Mouse (Mus musculus): ENCODE measurements around the gene Fam78a. TPM values are rescaled to one million over a fixed set of nuclear protein-coding genes. Genes with fewer than 3 reads are reported as not detected.
A peak's percentile ranks its signal among the peaks of the same experiment; 100 is the strongest.
"Not testable (repeated sequence)": the region's sequence is repeated elsewhere in the genome, so short reads cannot be mapped to it uniquely, and the experiment has no call there.

Fam78a gene
- polyA plus RNA-seq, 1 experiment from 2014 or later: 0.46 TPM

GRCm38 (mm10) chr2:32051791-32052190, 32.9 kb downstream of the Fam78a start:
- Histone ChIP-seq H3K4me2 (replicated peaks) (no peak overlapping the region), H3K27me3 (no peaks in the 10 kb centered on the region), H3K4me1 (no peaks in the 10 kb centered on the region), H3K9me3 (no peaks in the 10 kb centered on the region), H3K9ac (replicated peaks) (no peak overlapping the region), H3K36me3 (peaks cover 54% of the 10 kb centered on the region; the same call in 1 of the 2 replicates), H3K27ac (replicated peaks) (no peak overlapping the region), H3K4me3 (no peak overlapping the region)
- no peak for ATAC-seq (replicated peaks)
- 86% methylated on average over 8 of the region's 8 CpGs for WGBS

GRCm38 (mm10) chr2:32047323-32047722, 37.3 kb downstream of the Fam78a start:
- H3K4me3 ChIP-seq: no peak overlapping the region
- H3K36me3 ChIP-seq: peaks cover 78% of the 10 kb centered on the region
- no peaks in the 10 kb centered on the region for H3K27me3 ChIP-seq
- no peak overlapping the region for H3K27ac ChIP-seq (replicated peaks)
- 76% methylated on average over 10 of the region's 10 CpGs for WGBS
- H3K9ac ChIP-seq (replicated peaks): no peak overlapping the region
- no peaks in the 10 kb centered on the region for H3K4me1 ChIP-seq
- H3K4me2 ChIP-seq (replicated peaks): no peak overlapping the region
- ATAC-seq (replicated peaks): no peak
- no peaks in the 10 kb centered on the region for H3K9me3 ChIP-seq

- no peaks in the 10 kb centered on the region for H3K27me3 ChIP-seq
- WGBS: 91% methylated on average over 10 of the region's 10 CpGs
- no peak overlapping the region for H3K9ac ChIP-seq (replicated peaks)
- H3K9me3 ChIP-seq: no peaks in the 10 kb centered on the region
- no peak overlapping the region for H3K4me2 ChIP-seq (replicated peaks)
- H3K4me1 ChIP-seq: no peaks in the 10 kb centered on the region
- H3K36me3 ChIP-seq: peaks cover 78% of the 10 kb centered on the region
- no peak overlapping the region for H3K27ac ChIP-seq (replicated peaks)
- H3K4me3 ChIP-seq: no peak overlapping the region
- ATAC-seq (replicated peaks): no peak
Observed at GRCm38 (mm10) chr2:32046009-32046408, 38.6 kb downstream of the Fam78a start.

GRCm38 (mm10) chr2:32045375-32045774, 39.3 kb downstream of the Fam78a start:
- Histone ChIP-seq H3K9me3 (no peaks in the 10 kb centered on the region), H3K9ac (replicated peaks) (no peak overlapping the region), H3K36me3 (peaks cover 77% of the 10 kb centered on the region), H3K4me2 (replicated peaks) (no peak overlapping the region), H3K27me3 (no peaks in the 10 kb centered on the region), H3K27ac (replicated peaks) (no peak overlapping the region), H3K4me1 (no peaks in the 10 kb centered on the region), H3K4me3 (no peak overlapping the region)
- WGBS: 88% methylated on average over 6 of the region's 6 CpGs
- ATAC-seq (replicated peaks): no peak

- Histone ChIP-seq H3K9me3 (no peaks in the 10 kb centered on the region), H3K4me2 (replicated peaks) (no peak overlapping the region), H3K36me3 (peaks cover 78% of the 10 kb centered on the region), H3K27ac (replicated peaks) (no peak overlapping the region), H3K27me3 (no peaks in the 10 kb centered on the region), H3K4me1 (no peaks in the 10 kb centered on the region), H3K4me3 (no peak overlapping the region), H3K9ac (replicated peaks) (no peak overlapping the region)
- WGBS: 75% methylated on average over 5 of the region's 5 CpGs
- ATAC-seq (replicated peaks): no peak
Observed at GRCm38 (mm10) chr2:32043836-32044235, 40.8 kb downstream of the Fam78a start.

GRCm38 (mm10) chr2:32041087-32041486, 43.6 kb downstream of the Fam78a start:
- H3K9ac ChIP-seq (replicated peaks): no peak overlapping the region
- peaks cover 86% of the 10 kb centered on the region for H3K36me3 ChIP-seq
- H3K4me2 ChIP-seq (replicated peaks): no peak overlapping the region
- H3K27ac ChIP-seq (replicated peaks): no peak overlapping the region
- no peaks in the 10 kb centered on the region for H3K4me1 ChIP-seq
- 87% methylated on average over 2 of the region's 2 CpGs for WGBS
- H3K4me3 ChIP-seq: no peak overlapping the region
- H3K27me3 ChIP-seq: no peaks in the 10 kb centered on the region
- no peak for ATAC-seq (replicated peaks)
- H3K9me3 ChIP-seq: no peaks in the 10 kb centered on the region

- H3K9ac ChIP-seq (replicated peaks); H3K4me1 ChIP-seq; H3K4me3 ChIP-seq; ATAC-seq (replicated peaks); H3K4me2 ChIP-seq (replicated peaks); H3K9me3 ChIP-seq; H3K27me3 ChIP-seq; H3K27ac ChIP-seq (replicated peaks): not testable (repeated sequence)
- 94% methylated on average over 9 of the region's 9 CpGs for WGBS
- H3K36me3 ChIP-seq: peaks cover 84% of the 10 kb centered on the region
Observed at GRCm38 (mm10) chr2:32040646-32041045, 44.0 kb downstream of the Fam78a start.

GRCm38 (mm10) chr2:32038661-32039081, 46.0 kb downstream of the Fam78a start:
- Histone ChIP-seq H3K27ac (replicated peaks) (no peak overlapping the region), H3K4me1 (no peaks in the 10 kb centered on the region), H3K9me3 (no peaks in the 10 kb centered on the region), H3K4me3 (no peak overlapping the region), H3K9ac (replicated peaks) (no peak overlapping the region), H3K27me3 (no peaks in the 10 kb centered on the region), H3K4me2 (replicated peaks) (no peak overlapping the region), H3K36me3 (peaks cover 92% of the 10 kb centered on the region)
- 74% methylated on average over 8 of the region's 8 CpGs for WGBS
- ATAC-seq (replicated peaks): no peak

GRCm38 (mm10) chr2:32037279-32037858, 47.3 kb downstream of the Fam78a start:
- H3K4me1 ChIP-seq: no peaks in the 10 kb centered on the region
- no peaks in the 10 kb centered on the region for H3K27me3 ChIP-seq
- no peak overlapping the region for H3K27ac ChIP-seq (replicated peaks)
- H3K4me3 ChIP-seq: no peak overlapping the region
- H3K9ac ChIP-seq (replicated peaks): no peak overlapping the region
- H3K9me3 ChIP-seq: no peaks in the 10 kb centered on the region
- WGBS: 86% methylated on average over 6 of the region's 6 CpGs
- no peak for ATAC-seq (replicated peaks)
- H3K4me2 ChIP-seq (replicated peaks): no peak overlapping the region
- peaks cover 89% of the 10 kb centered on the region for H3K36me3 ChIP-seq

- no peaks in the 10 kb centered on the region for H3K4me1 ChIP-seq
- H3K27me3 ChIP-seq: no peaks in the 10 kb centered on the region
- WGBS: 96% methylated on average over 6 of the region's 6 CpGs
- no peak overlapping the region for H3K27ac ChIP-seq (replicated peaks)
- no peak overlapping the region for H3K4me3 ChIP-seq
- no peak for ATAC-seq (replicated peaks)
- no peak overlapping the region for H3K9ac ChIP-seq (replicated peaks)
- no peaks in the 10 kb centered on the region for H3K9me3 ChIP-seq
- no peak overlapping the region for H3K4me2 ChIP-seq (replicated peaks)
- H3K36me3 ChIP-seq: peaks cover 81% of the 10 kb centered on the region
Observed at GRCm38 (mm10) chr2:32034206-32034605, 50.5 kb downstream of the Fam78a start.

GRCm38 (mm10) chr2:32033436-32033835, 51.2 kb downstream of the Fam78a start:
- Histone ChIP-seq H3K4me3 (no peak overlapping the region), H3K4me2 (replicated peaks) (no peak overlapping the region), H3K9me3 (no peaks in the 10 kb centered on the region), H3K27me3 (no peaks in the 10 kb centered on the region), H3K36me3 (peaks cover 78% of the 10 kb centered on the region), H3K4me1 (no peaks in the 10 kb centered on the region), H3K27ac (replicated peaks) (no peak overlapping the region), H3K9ac (replicated peaks) (no peak overlapping the region)
- WGBS: 87% methylated on average over 6 of the region's 6 CpGs
- ATAC-seq (replicated peaks): no peak

GRCm38 (mm10) chr2:32029636-32030035, 55.0 kb downstream of the Fam78a start:
- Histone ChIP-seq H3K4me2 (replicated peaks) (no peak overlapping the region), H3K9ac (replicated peaks) (no peak overlapping the region), H3K4me3 (no peak overlapping the region), H3K27me3 (no peaks in the 10 kb centered on the region), H3K9me3 (no peaks in the 10 kb centered on the region), H3K27ac (replicated peaks) (peak overlapping the region; percentile 28; the same call in 1 of the 2 replicates), H3K4me1 (no peaks in the 10 kb centered on the region), H3K36me3 (peaks cover 73% of the 10 kb centered on the region)
- WGBS: 73% methylated on average over 3 of the region's 3 CpGs
- ATAC-seq (replicated peaks): no peak

- no peak overlapping the region for H3K9ac ChIP-seq (replicated peaks)
- no peaks in the 10 kb centered on the region for H3K4me1 ChIP-seq
- ATAC-seq (replicated peaks): no peak
- peaks cover 80% of the 10 kb centered on the region for H3K36me3 ChIP-seq
- no peaks in the 10 kb centered on the region for H3K9me3 ChIP-seq
- no peak overlapping the region for H3K4me2 ChIP-seq (replicated peaks)
- no peaks in the 10 kb centered on the region for H3K27me3 ChIP-seq
- 87% methylated on average over 4 of the region's 4 CpGs for WGBS
- no peak overlapping the region for H3K27ac ChIP-seq (replicated peaks)
- H3K4me3 ChIP-seq: no peak overlapping the region
Observed at GRCm38 (mm10) chr2:32024372-32024771, 60.3 kb downstream of the Fam78a start.

Data from forebrain, embryonic 15.5 days (tissue).